Mouse (Mus musculus): ENCODE data around the gene Armc7.

DNA sequence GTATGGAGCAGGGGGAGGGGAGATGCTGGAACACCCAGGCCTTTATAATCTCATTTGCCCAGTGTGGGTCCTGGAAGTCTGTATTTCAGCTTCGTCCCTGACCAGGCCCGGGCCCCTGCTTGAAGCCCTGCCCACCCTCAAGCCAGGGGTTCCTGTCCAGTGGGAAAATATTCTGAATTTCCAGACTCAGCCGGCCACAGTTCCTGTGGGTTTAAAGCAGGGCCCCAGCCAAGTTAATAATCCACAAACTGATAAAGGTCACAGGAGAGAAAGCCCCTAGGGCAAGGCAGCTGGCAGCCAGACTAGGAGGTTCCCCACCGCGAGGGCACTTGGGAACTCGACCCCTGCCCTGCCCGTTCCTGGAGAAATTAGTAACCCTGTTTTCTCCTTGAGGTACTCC, 26.5 kb upstream of the Armc7 start:
- no peak for TF ChIP-seq CTCF (IDR thresholded peaks at IDR 0.05; ENCODE audit: control insufficient read depth, insufficient read depth, insufficient read length)
- TF ChIP-seq MAX (IDR thresholded peaks at IDR 0.05) = no peak
- no peak for TF ChIP-seq USF1 (IDR thresholded peaks at IDR 0.05; ENCODE audit: low read depth)
- no peak for TF ChIP-seq MYOG (IDR thresholded peaks at IDR 0.05; ENCODE audit: control insufficient read depth, extremely low read depth, insufficient read length)
- TF ChIP-seq MYOD1 (IDR thresholded peaks at IDR 0.05; ENCODE audit: control insufficient read depth, insufficient read length, low read depth) = no peak
- no peak for TF ChIP-seq FOSL1 (IDR thresholded peaks at IDR 0.05; ENCODE audit: insufficient read depth, low read length, poor library complexity, severe bottlenecking)
